Mouse (Mus musculus): Measurements from ENCODE around the gene Arl4a.

Gene Arl4a

GRCm38 (mm10) chr12:40037876-40038463 is at the start of gene Arl4a:
TSS of gene Arl4a (minus strand) at chr12:40038025.
- ChIA-PET CTCF (no interaction called here), POLR2A (interaction anchor here in 3 of 4 experiments (0.5 to 3.2 kb wide), 5 partner anchors 39 to 197 kb away, joined by 3 to 24 read pairs (median 3); no protein-coding TSS in a partner anchor)

- ChIA-PET POLR2A (no interaction called here), CTCF (no interaction called here)
Observed at GRCm38 (mm10) chr12:40085731-40086322, 48.0 kb upstream of the Arl4a start.

GRCm38 (mm10) chr12:40082453-40083238 is 44.8 kb upstream of the Arl4a start:
- CTCF ChIA-PET, result interaction anchor here in 3 of 4 experiments (0.5 to 1.5 kb wide), 4 partner anchors 10 to 82 kb away, joined by 3 to 5 read pairs (median 4); no protein-coding TSS in a partner anchor
- POLR2A ChIA-PET, result interaction anchor here in 1 of 4 experiments (0.5 kb wide), 1 partner anchor 237 kb away, joined by 5 read pairs; no protein-coding TSS in a partner anchor

GRCm38 (mm10) chr12:40082048-40082447 is 44.2 kb upstream of the Arl4a start:
- POLR2A ChIA-PET, result no interaction called here
- CTCF ChIA-PET, result interaction anchor here in 2 of 4 experiments (0.8 to 1.5 kb wide), 3 partner anchors 10 to 83 kb away, joined by 3 to 5 read pairs (median 4); no protein-coding TSS in a partner anchor

DNA sequence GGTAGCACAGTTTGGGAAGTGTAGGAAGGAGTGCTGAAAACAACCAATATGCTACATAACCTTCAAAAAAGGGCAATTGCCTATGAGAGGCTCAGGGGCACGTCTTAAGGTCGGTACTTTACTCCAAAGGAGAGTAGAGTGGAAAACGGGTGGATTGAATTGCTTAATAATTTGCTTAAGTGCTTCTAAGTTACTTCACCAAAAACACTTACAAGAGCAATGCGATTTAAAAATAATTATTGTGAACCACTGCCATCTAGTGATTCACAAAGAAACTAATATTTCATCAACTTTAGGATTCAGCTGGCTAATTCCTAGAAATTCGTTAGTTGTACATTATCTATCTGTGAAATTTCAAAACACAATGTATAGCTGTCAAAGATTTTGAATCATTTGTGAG is 35.8 kb upstream of the Arl4a start:
- ChIA-PET POLR2A (no interaction called here), CTCF (interaction anchor here in 1 of 4 experiments (0.6 to 0.9 kb wide), 2 partner anchors 359 to 408 kb away, joined by 3 read pairs; no protein-coding TSS in a partner anchor)

GRCm38 (mm10) chr12:40047024-40047423 is 9.2 kb upstream of the Arl4a start:
- ChIA-PET POLR2A (interaction anchor here in 1 of 4 experiments (1.7 kb wide), 1 partner anchor 10 kb away, joined by 5 read pairs; no protein-coding TSS in a partner anchor), CTCF (no interaction called here)

- CTCF ChIA-PET, result no interaction called here
- POLR2A ChIA-PET, result no interaction called here
Observed at GRCm38 (mm10) chr12:40043816-40044585, 6.2 kb upstream of the Arl4a start.

DNA sequence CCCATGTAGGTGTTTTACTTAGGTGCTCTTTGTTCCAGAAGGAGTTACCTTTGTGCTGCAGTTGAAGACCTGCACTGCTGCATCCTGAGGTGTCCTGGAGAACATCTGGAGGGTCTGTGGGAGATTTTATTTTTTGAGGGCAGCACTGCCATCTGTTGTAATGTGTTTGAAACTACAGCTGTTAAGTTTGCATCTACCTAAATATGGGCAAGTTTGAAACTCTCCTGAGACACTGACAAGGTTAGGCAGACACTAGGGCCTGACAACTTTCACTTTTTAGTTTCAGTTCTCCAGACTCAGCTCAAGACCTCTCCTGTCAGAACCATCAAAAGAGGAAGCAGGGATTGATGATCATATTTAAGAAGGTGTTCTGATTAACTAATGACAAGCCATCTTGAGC is 2.2 kb upstream of the Arl4a start:
- CTCF ChIA-PET, result interaction anchor here (0.5 to 1.5 kb wide), 8 partner anchors 44 to 1362 kb away, joined by 3 to 9 read pairs (median 3); no protein-coding TSS in a partner anchor
- POLR2A ChIA-PET, result no interaction called here

GRCm38 (mm10) chr12:40037226-40037813 is 505 bp downstream of the Arl4a start:
- ChIA-PET CTCF (interaction anchor here in 1 of 4 experiments (0.6 kb wide), 1 partner anchor 39 kb away, joined by 3 read pairs; no protein-coding TSS in a partner anchor), POLR2A (interaction anchor here in 3 of 4 experiments (0.6 to 3.8 kb wide), 29 partner anchors 9 to 372 kb away, joined by 3 to 28 read pairs (median 4); no protein-coding TSS in a partner anchor)

DNA sequence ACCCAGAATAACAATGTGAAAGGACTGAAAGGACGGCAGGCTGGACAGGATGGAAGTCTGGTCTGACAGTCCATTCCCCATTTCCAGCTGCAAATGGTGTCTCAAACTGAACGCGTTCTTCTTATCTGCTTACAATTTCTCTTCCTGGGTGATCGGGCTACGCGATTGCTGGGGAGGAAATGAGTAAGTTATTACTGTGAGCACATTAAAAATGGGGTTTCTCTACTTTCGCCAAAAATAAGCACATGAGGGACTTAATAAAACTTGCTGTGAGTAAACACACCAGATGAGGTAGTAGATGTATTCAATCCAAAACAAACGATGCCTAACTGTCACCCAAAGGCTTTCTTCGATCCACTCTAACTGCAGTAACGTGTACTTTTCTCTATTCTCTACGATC is 1.2 kb downstream of the Arl4a start:
- POLR2A ChIA-PET, result interaction anchor here in 3 of 4 experiments (0.6 to 3.8 kb wide), 31 partner anchors 8 to 371 kb away, joined by 3 to 28 read pairs (median 4); no protein-coding TSS in a partner anchor
- CTCF ChIA-PET, result interaction anchor here in 1 of 4 experiments (0.6 kb wide), 1 partner anchor 38 kb away, joined by 3 read pairs; no protein-coding TSS in a partner anchor

GRCm38 (mm10) chr12:40035506-40035905 is 2.3 kb downstream of the Arl4a start:
- ChIA-PET CTCF (no interaction called here), POLR2A (interaction anchor here in 3 of 4 experiments (0.8 to 3.8 kb wide), 8 partner anchors 10 to 187 kb away, joined by 3 to 28 read pairs (median 5); no protein-coding TSS in a partner anchor)

GRCm38 (mm10) chr12:40029201-40029600 is 8.6 kb downstream of the Arl4a start:
- POLR2A ChIA-PET, result interaction anchor here in 1 of 4 experiments (1.3 to 2.1 kb wide), 2 partner anchors 8 to 12 kb away, joined by 3 to 7 read pairs; no protein-coding TSS in a partner anchor
- CTCF ChIA-PET, result no interaction called here

DNA sequence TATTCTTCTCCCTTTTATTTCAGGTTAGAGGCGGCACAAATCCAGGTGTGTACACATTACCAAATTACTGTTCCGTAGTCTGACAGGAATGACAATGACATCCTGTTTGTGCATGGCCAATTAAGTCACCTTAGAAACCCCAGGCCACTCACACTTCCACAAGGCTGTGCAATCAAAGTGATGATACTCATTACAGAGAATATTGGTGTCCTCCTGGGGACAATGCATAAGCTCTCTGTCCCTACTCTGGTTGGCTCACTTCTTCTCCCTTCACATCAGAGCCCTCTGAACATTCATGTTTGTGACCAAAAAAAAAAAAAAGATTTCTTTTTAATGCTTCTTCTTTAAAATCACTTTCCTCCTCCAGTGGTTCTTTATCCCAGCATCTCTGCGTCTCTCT is 10.0 kb downstream of the Arl4a start:
- ChIA-PET POLR2A (interaction anchor here in 1 of 4 experiments (0.7 to 2.1 kb wide), 4 partner anchors 9 to 475 kb away, joined by 3 to 7 read pairs (median 4); no protein-coding TSS in a partner anchor), CTCF (no interaction called here)

DNA sequence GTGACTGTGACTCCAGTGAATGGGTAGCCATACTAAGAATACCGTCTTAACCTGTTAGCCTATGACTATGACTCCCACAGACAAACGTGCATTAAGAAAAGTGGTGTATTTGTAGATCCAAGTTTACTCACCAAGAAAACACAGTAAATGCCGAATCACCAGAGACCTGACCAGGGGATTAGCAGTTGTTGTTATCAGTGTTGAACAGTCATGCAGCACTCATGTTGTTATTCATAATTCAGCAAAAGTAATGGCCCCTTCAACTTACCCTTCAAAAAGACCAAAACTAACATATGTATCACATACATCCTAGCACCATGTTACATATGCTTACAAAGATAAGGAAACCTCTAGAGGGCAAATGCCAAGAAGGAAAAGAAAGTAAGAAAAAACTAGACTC is 10.4 kb downstream of the Arl4a start:
- CTCF ChIA-PET, result no interaction called here
- POLR2A ChIA-PET, result interaction anchor here in 1 of 4 experiments (0.7 to 2.1 kb wide), 3 partner anchors 8 to 476 kb away, joined by 3 to 7 read pairs (median 6); no protein-coding TSS in a partner anchor

DNA sequence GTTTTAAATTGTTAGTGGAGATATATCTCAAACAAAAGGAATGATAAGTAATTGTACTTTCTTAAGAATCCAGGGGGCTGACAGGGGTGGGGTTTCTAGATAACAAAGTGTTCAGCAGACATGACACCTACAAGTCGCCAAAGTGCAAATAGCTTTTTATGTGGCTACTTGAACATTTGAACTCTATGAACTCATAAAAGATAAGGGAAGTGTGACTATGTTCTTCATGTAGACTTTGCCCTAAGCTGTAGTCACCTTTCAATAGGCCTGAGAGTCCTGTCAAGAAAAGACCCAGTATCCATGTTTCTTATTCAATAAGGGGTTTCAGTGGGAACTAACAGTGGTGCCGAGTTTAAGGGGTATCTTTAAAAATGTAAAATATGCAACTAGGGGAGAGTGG is 13.9 kb downstream of the Arl4a start:
- ChIA-PET CTCF (no interaction called here), POLR2A (interaction anchor here in 1 of 4 experiments (1.1 kb wide), 1 partner anchor 13 kb away, joined by 4 read pairs; no protein-coding TSS in a partner anchor)

GRCm38 (mm10) chr12:40023014-40023642 is 14.7 kb downstream of the Arl4a start:
- CTCF ChIA-PET, result no interaction called here

GRCm38 (mm10) chr12:40022344-40022743 is 15.5 kb downstream of the Arl4a start:
- ChIA-PET CTCF (no interaction called here), POLR2A (interaction anchor here in 2 of 4 experiments (0.6 to 1.0 kb wide), 3 partner anchors 15 to 24 kb away, joined by 3 to 5 read pairs (median 3); no protein-coding TSS in a partner anchor)

More at GRCm38 (mm10) chr12:40023014-40023642, 14.7 kb downstream of the Arl4a start:
- POLR2A ChIA-PET, result interaction anchor here in 2 of 4 experiments (0.6 to 1.0 kb wide), 2 partner anchors 14 to 21 kb away, joined by 3 read pairs; no protein-coding TSS in a partner anchor
